Mouse (Mus musculus) small intestine, adult 2 months (tissue): ENCODE data around the gene Dnajb8.

Source experiments
- CTCF ChIP-seq: fragments of 200-500 bp; IDR thresholded peaks from 2 replicates; pipeline ENCODE4 v1.5.1; 2012; ENCODE audit warnings: low read depth, mild to moderate bottlenecking, control low read depth, inconsistent platforms, low read length, moderate library complexity, mixed read lengths; ENCODE audit not compliant: insufficient replicate concordance, insufficient read length; ENCODE audit errors: extremely low read depth
- POLR2A ChIP-seq: fragments of 200-500 bp; IDR thresholded peaks from 2 replicates; pipeline ENCODE4 v1.6.1; 2012; ENCODE audit warnings: low read depth, mild to moderate bottlenecking, control low read depth, inconsistent platforms, low read length, moderate library complexity

DNA sequence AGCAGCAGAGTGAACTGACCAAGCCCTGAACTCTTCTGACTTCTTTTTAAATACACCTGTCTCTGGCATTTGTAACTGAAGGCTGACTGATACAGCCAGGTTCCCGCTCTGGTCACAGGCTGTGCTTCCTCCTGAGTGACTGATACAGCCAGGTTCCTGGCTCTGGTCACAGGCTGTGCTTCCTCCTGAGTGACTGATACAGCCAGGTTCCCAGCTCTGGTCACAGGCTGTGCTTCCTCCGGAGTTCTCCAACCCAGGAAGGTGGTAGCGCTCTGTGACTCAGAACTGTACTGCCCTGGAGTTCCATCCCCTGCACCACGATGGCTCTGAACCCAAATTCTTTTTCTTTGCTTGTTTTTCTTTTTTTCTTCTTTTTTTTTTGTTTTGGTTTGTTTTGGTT, 37.4 kb upstream of the Dnajb8 start:
- TF ChIP-seq CTCF = no peak
- no peak for TF ChIP-seq POLR2A
